Mouse (Mus musculus) CH12.LX (cell line): Measurements from ENCODE around the gene Scfd2. TPM values are rescaled to one million over a fixed set of nuclear protein-coding genes. Genes with fewer than 3 reads are reported as not detected.

Experiments
- DNase-seq: peaks from one replicate; pipeline ENCODE4 v3.0.0-alpha.2; 2013; ENCODE audit errors: extremely low read depth
- H3K27ac ChIP-seq: 2 replicates; pipeline ENCODE4 v1.5.1; 2012; ENCODE audit warnings: low read depth, mild to moderate bottlenecking, control low read depth, moderate library complexity; ENCODE audit not compliant: insufficient read depth
- H3K27me3 ChIP-seq: replicated peaks from 2 replicates; pipeline ENCODE3; 2012; ENCODE audit warnings: inconsistent platforms
- H3K36me3 ChIP-seq, 2 experiments: replicated peaks in 1 of 2; 2 replicates each; pipeline versions ENCODE3 to v1.6.1; 2012; ENCODE audit warnings: inconsistent platforms in 1 of 2, low read length in 1 of 2, mild to moderate bottlenecking in 1 of 2, mixed read lengths in 1 of 2, moderate library complexity in 1 of 2; ENCODE audit not compliant: control insufficient read depth in 1 of 2, insufficient read depth in 1 of 2
- H3K4me1 ChIP-seq, 2 experiments: 2 replicates each; pipeline ENCODE4 v1.6.1; 2012; ENCODE audit warnings: inconsistent platforms in 1 of 2, moderate library complexity in 1 of 2; ENCODE audit not compliant: insufficient read depth in 2 of 2, control insufficient read depth in 1 of 2
- H3K4me2 ChIP-seq: 2 replicates; pipeline ENCODE4 v1.6.1; 2012; ENCODE audit warnings: low read depth, mild to moderate bottlenecking, control low read depth; ENCODE audit not compliant: poor library complexity, insufficient read depth, severe bottlenecking
- H3K4me3 ChIP-seq, 3 experiments: fragments of 150-350 bp in 1 of 3; sonication (generic) in 1 of 3; replicated peaks in 1 of 3; 2 replicates each; pipeline versions ENCODE3 to v1.5.1; 2011 to 2012; ENCODE audit warnings: low read depth in 2 of 3, low read length in 2 of 3, mild to moderate bottlenecking in 2 of 3, moderate library complexity in 2 of 3, control low read depth in 1 of 3, improper control_type of control experiment in 1 of 3, inconsistent platforms in 1 of 3, mixed read lengths in 1 of 3; ENCODE audit not compliant: poor library complexity in 1 of 3
- H3K79me2 ChIP-seq: replicated peaks from 2 replicates; pipeline ENCODE4 v1.6.1; 2012; ENCODE audit warnings: mild to moderate bottlenecking, moderate library complexity; ENCODE audit not compliant: control insufficient read depth, poor library complexity, insufficient read depth, severe bottlenecking; ENCODE audit errors: extremely low read depth
- H3K9ac ChIP-seq: 2 replicates; pipeline ENCODE4 v1.6.1; 2012; ENCODE audit warnings: low read depth, mild to moderate bottlenecking, control low read depth, moderate library complexity; ENCODE audit not compliant: insufficient read depth
- H3K9me3 ChIP-seq: replicated peaks from 2 replicates; pipeline ENCODE3; 2012; ENCODE audit warnings: low read length, inconsistent platforms, mixed read lengths
- CHD2 ChIP-seq: IDR thresholded peaks from 2 replicates; pipeline ENCODE4 v1.6.1; 2011; ENCODE audit warnings: low read length, improper control_type of control experiment
- E2F4 ChIP-seq: IDR thresholded peaks from 2 replicates; pipeline ENCODE4 v1.6.1; 2011; ENCODE audit warnings: low read depth, low read length, improper control_type of control experiment; ENCODE audit not compliant: insufficient replicate concordance
- EP300 ChIP-seq: IDR thresholded peaks from 2 replicates; pipeline ENCODE4 v1.6.1; 2011; ENCODE audit warnings: low read length, improper control_type of control experiment
- ETS1 ChIP-seq: conservative IDR thresholded peaks from 2 replicates; pipeline ENCODE4 v1.6.1; 2012; ENCODE audit warnings: low read depth, mild to moderate bottlenecking, inconsistent platforms, low read length, improper control_type of control experiment, moderate library complexity
- JUN ChIP-seq: IDR thresholded peaks from 2 replicates; pipeline ENCODE4 v1.6.1; 2011; ENCODE audit warnings: low read depth, mild to moderate bottlenecking, low read length, improper control_type of control experiment, moderate library complexity; ENCODE audit not compliant: insufficient read depth
- JUND ChIP-seq: conservative IDR thresholded peaks from 2 replicates; pipeline ENCODE4 v1.6.1; 2011; ENCODE audit warnings: low read depth, low read length, improper control_type of control experiment
- MAX ChIP-seq: IDR thresholded peaks from 2 replicates; pipeline ENCODE4 v1.6.1; 2011; ENCODE audit warnings: low read length, improper control_type of control experiment
- MEF2A ChIP-seq: IDR thresholded peaks from 2 replicates; pipeline ENCODE4 v1.6.1; 2014; ENCODE audit warnings: low read depth, mild to moderate bottlenecking, inconsistent platforms, low read length, improper control_type of control experiment, borderline replicate concordance
- MXI1 ChIP-seq: IDR thresholded peaks from 2 replicates; pipeline ENCODE4 v1.6.1; 2011; ENCODE audit warnings: mild to moderate bottlenecking, low read depth, low read length, improper control_type of control experiment
- MYC ChIP-seq: IDR thresholded peaks from 2 replicates; pipeline ENCODE4 v1.6.1; 2011; ENCODE audit warnings: low read depth, mild to moderate bottlenecking, improper control_type of control experiment, low read length
- POLR2A ChIP-seq: IDR thresholded peaks from 2 replicates; pipeline ENCODE4 v1.6.1; 2011; ENCODE audit warnings: low read depth, mild to moderate bottlenecking, improper control_type of control experiment, low read length
- POLR2AphosphoS2 ChIP-seq: IDR thresholded peaks from 2 replicates; pipeline ENCODE4 v1.6.1; 2011; ENCODE audit warnings: low read depth, low read length, improper control_type of control experiment
- TBP ChIP-seq: conservative IDR thresholded peaks from 2 replicates; pipeline ENCODE4 v1.6.1; 2011; ENCODE audit warnings: low read depth, low read length, improper control_type of control experiment
- TCF12 ChIP-seq: IDR thresholded peaks from 2 replicates; pipeline ENCODE4 v1.6.1; 2014; ENCODE audit warnings: low read depth, mild to moderate bottlenecking, inconsistent platforms, low read length, improper control_type of control experiment
- ZNF384 ChIP-seq: IDR thresholded peaks from 2 replicates; pipeline ENCODE4 v1.6.1; 2012; ENCODE audit warnings: low read depth, low read length, improper control_type of control experiment, inconsistent platforms
- dilution Hi-C: fragments of 300-500 bp; cut with MboI; formaldehyde crosslinking; loops from 2 replicates; pipeline ENCODE4 v1.14.3; 2020; ENCODE audit warnings: low sequenced_read_pairs; ENCODE audit not compliant: extremely low pct_unique_long_range_greater_than_20kb, extremely low pct_ligation_motif_present
- in situ Hi-C: fragments of 300-500 bp; cut with MboI; formaldehyde crosslinking; loops from 3 replicates; pipeline ENCODE4 v1.14.3; 2019; ENCODE audit warnings: low sequenced_read_pairs, low pct_ligation_motif_present, low pct_unique_long_range_greater_than_20kb, mixed read lengths
- polyA plus RNA-seq: library from polyadenylated mRNA; unstranded; fragments of >175 nt; gene quantifications from 2 replicates; pipeline ENCODE4 v1.2.1, GENCODE M21; 2012; ENCODE audit warnings: low read depth; ENCODE audit not compliant: insufficient read length
- total RNA-seq, 2 experiments: library from RNA; depleted of rRNA; stranded (reverse); fragments of 300-350 nt in 1 of 2; fragments of >200 nt in 1 of 2; gene quantifications; 2 replicates each; pipeline ENCODE4 v1.2.3; 2012 to 2014

Scfd2 gene
- total and polyA plus RNA-seq, 3 experiments, result 13.2 to 18.0 (median 14.4) TPM

- TF ChIP-seq POLR2A, result no peak
- TF ChIP-seq TCF12, result no peak
- TF ChIP-seq MEF2A, result no peak
- no peak for TF ChIP-seq EP300
- TF ChIP-seq MYC, result no peak
- no peak for TF ChIP-seq ZNF384
- TF ChIP-seq JUN, result no peak
Observed at GRCm38 (mm10) chr5:74380045-74380444, 151.5 kb downstream of the Scfd2 start.

GRCm38 (mm10) chr5:74366710-74367101 is 164.9 kb downstream of the Scfd2 start:
- no peak overlapping the region for H3K27ac ChIP-seq
- H3K4me2 ChIP-seq, result no peak overlapping the region
- dilution Hi-C loops (no loop called here), in situ Hi-C loops (no loop called here)
- no peaks in the 10 kb centered on the region for H3K4me1 ChIP-seq
- no peaks in the 10 kb centered on the region for H3K79me2 ChIP-seq
- TF ChIP-seq CHD2 (no peak), JUND (no peak)
- H3K36me3 ChIP-seq, result no peaks in the 10 kb centered on the region
- DNase-seq, result no peak
- H3K27me3 ChIP-seq, result no peaks in the 10 kb centered on the region
- H3K4me3 ChIP-seq, result no peak overlapping the region
- no peaks in the 10 kb centered on the region for H3K9me3 ChIP-seq
- no peak overlapping the region for H3K9ac ChIP-seq

More at GRCm38 (mm10) chr5:74380045-74380444, 151.5 kb downstream of the Scfd2 start:
- Histone ChIP-seq H3K4me2 (no peak overlapping the region), H3K9me3 (no peaks in the 10 kb centered on the region), H3K27me3 (no peaks in the 10 kb centered on the region), H3K4me1 (peaks cover 0 to 5% of the 10 kb centered on the region in 2 experiments; a peak in 1 of 4 replicates), H3K36me3 (no peaks in the 10 kb centered on the region), H3K9ac (no peak overlapping the region), H3K79me2 (no peaks in the 10 kb centered on the region), H3K27ac (no peak overlapping the region), H3K4me3 (no peak overlapping the region)
- dilution Hi-C loops, result no loop called here
- no peak for DNase-seq
- in situ Hi-C loops, result no loop called here

GRCm38 (mm10) chr5:74365984-74366709 is 165.4 kb downstream of the Scfd2 start:
- dilution Hi-C loops, result no loop called here
- no peaks in the 10 kb centered on the region for H3K9me3 ChIP-seq
- H3K36me3 ChIP-seq, result no peaks in the 10 kb centered on the region
- no peak overlapping the region for H3K4me2 ChIP-seq
- no peak overlapping the region for H3K4me3 ChIP-seq
- no peaks in the 10 kb centered on the region for H3K4me1 ChIP-seq
- H3K9ac ChIP-seq, result no peak overlapping the region
- DNase-seq, result no peak
- TF ChIP-seq POLR2AphosphoS2 (no peak), E2F4 (no peak), MAX (no peak), TBP (no peak), MEF2A (no peak), MXI1 (no peak), ETS1 (no peak)
- no peak overlapping the region for H3K27ac ChIP-seq
- no peaks in the 10 kb centered on the region for H3K79me2 ChIP-seq
- in situ Hi-C loops, result no loop called here
- no peaks in the 10 kb centered on the region for H3K27me3 ChIP-seq
